Mouse (Mus musculus): ENCODE results near the gene Khdc1a. TPM values are rescaled to one million over a fixed set of nuclear protein-coding genes. Genes with fewer than 3 reads are reported as not detected.
"Not testable (repeated sequence)": the region's sequence is repeated elsewhere in the genome, so short reads cannot be mapped to it uniquely, and the experiment has no call there.

The Khdc1a gene
- polyA plus RNA-seq, 1 experiment from 2014 or later, result not detected

DNA sequence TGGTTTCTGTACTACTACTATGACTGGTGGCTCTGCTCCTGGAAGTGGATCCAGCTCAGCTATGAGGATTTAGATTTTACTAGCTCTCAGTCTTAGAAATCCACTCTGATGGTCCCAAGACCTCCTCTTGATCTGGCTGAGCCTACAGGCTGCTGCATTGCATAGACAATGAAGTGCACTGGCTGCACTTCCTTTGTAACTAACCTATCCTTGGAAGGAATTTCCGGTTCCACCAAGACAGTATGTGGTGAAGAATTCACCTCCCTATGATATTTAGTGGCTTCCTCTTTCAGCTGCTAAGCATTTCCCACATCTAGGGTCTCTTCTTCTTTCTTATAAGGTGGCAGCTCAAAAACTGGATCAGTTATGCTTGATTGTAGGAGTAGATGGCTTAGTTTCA, 24.8 kb upstream of the Khdc1a start:
- 90% methylated on average over 1 of the region's 1 CpGs for WGBS
- H3K9ac ChIP-seq, result no peak overlapping the region
- no peak overlapping the region for H3K4me2 ChIP-seq
- no peak overlapping the region for H3K27ac ChIP-seq
- no peaks in the 10 kb centered on the region for H3K36me3 ChIP-seq (ENCODE audit: poor library complexity, severe bottlenecking)
- no peak overlapping the region for H3K4me3 ChIP-seq
- H3K9me3 ChIP-seq (replicated peaks), result no peaks in the 10 kb centered on the region; the same call in 1 of the 2 replicates
- H3K27me3 ChIP-seq, result no peaks in the 10 kb centered on the region
- H3K4me1 ChIP-seq, result no peaks in the 10 kb centered on the region
- no peak for ATAC-seq

DNA sequence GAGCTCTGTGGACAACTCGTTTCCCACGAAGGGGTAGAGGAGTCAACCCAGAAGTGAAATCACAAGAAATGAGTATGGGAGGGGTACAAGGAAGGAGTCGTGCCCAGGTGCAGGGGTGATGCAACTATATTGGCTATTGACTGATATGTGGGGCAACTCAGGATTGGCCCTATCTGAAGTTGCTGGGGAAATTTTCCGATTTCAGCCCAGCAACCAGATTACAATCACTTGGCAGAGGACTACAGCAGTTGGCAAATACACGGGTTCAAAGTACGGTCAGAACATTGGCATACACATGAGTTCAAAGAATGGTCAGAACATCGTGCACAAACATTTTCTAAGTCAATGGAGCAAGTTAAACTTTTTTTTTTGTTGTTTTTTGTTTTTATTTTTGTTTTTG, 22.7 kb upstream of the Khdc1a start:
- 91% methylated on average over 7 of the region's 7 CpGs for WGBS
- no peak overlapping the region for H3K4me2 ChIP-seq
- no peak overlapping the region for H3K9ac ChIP-seq
- no peaks in the 10 kb centered on the region for H3K27me3 ChIP-seq
- H3K4me1 ChIP-seq, result no peaks in the 10 kb centered on the region
- no peak overlapping the region for H3K4me3 ChIP-seq
- no peak for ATAC-seq
- H3K27ac ChIP-seq, result no peak overlapping the region
- no peaks in the 10 kb centered on the region; the same call in 1 of the 2 replicates for H3K9me3 ChIP-seq (replicated peaks)
- H3K36me3 ChIP-seq (ENCODE audit: poor library complexity, severe bottlenecking), result no peaks in the 10 kb centered on the region

DNA sequence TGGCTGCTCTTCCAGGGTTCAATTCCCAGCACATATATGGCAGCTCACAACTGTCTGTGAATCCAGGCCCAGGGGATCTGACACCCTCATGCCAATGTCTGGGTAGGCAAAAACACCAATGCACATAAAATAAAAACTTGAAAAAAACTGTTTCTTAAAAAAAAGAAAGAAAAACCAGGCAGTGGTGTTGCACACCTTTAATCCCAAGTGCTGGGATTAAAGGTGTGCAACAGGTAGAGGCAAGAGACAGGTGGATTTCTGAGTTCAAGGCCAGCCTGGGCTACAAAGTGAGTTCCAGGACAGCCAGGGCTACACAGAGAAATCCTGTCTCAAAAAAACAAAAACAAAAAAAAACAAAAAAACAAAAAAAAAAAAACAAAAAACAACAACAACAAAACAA, 18.3 kb upstream of the Khdc1a start:
- not testable (repeated sequence) for H3K36me3 ChIP-seq (ENCODE audit: poor library complexity, severe bottlenecking); H3K9ac ChIP-seq; H3K27ac ChIP-seq; H3K27me3 ChIP-seq; H3K4me1 ChIP-seq; ATAC-seq; H3K4me3 ChIP-seq; H3K9me3 ChIP-seq (replicated peaks); H3K4me2 ChIP-seq

DNA sequence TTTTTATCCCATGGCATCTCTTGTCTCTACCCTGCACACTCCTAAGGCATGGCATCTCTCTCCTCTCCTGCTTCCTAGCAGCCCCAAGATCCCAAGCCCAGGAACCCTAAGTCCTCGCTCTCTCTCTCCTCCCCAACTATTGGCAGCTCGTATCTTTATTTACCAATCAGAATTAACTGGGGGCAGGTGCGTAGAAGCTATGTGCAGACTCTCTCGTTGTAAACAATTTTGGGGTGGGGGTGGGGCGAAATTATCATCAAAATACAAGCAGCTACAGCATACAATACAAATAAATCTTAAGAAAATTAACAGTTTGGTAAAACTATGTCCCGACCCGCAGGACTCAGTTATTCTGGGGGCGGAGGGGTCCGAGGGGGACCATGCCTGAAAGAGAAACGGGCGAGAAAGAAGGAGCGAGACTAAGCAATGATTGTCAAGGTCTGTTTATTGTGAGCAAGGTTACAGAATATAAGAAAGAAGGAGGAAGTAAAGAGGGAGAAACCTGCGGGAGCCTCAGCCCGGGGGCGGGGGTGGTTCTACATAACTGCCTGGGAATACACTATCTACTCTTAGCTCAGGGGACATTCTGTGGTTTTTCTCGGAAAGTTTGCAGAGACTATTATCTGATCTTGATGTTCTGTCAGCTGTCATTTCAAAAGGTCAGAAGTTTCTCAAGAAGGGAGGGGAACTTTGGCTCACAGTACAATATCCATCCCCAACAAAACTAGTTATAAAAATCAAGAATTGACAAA, 16.0 kb upstream of the Khdc1a start:
- no peak overlapping the region for H3K4me2 ChIP-seq
- ATAC-seq, result no peak
- no peak overlapping the region for H3K4me3 ChIP-seq
- no peaks in the 10 kb centered on the region for H3K36me3 ChIP-seq (ENCODE audit: poor library complexity, severe bottlenecking)
- no peak overlapping the region for H3K9ac ChIP-seq
- no peaks in the 10 kb centered on the region for H3K4me1 ChIP-seq
- H3K9me3 ChIP-seq (replicated peaks), result no peaks in the 10 kb centered on the region
- H3K27me3 ChIP-seq, result no peaks in the 10 kb centered on the region
- WGBS, result 87% methylated on average over 16 of the region's 16 CpGs
- H3K27ac ChIP-seq, result no peak overlapping the region

DNA sequence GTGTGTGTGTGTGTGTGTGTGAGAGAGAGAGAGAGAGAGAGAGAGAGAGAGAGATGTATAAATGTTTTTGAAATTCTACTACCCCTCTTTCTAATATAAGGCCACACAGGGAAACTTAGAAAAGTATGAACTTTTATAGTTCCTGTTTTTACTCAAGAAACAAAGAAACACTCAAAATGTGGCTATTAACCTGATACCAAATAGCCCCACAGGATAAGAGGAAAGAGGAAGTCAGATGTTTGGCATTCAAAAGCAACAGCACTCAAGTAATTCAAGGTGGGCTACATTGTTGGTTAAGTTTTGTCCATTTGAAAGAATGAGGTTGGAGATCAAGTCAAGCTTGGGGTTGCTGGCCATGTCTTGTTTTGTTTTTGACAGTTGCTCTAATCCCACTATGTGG, 13.6 kb upstream of the Khdc1a start:
- H3K36me3 ChIP-seq (ENCODE audit: poor library complexity, severe bottlenecking), result no peaks in the 10 kb centered on the region
- no peaks in the 10 kb centered on the region for H3K9me3 ChIP-seq (replicated peaks)

DNA sequence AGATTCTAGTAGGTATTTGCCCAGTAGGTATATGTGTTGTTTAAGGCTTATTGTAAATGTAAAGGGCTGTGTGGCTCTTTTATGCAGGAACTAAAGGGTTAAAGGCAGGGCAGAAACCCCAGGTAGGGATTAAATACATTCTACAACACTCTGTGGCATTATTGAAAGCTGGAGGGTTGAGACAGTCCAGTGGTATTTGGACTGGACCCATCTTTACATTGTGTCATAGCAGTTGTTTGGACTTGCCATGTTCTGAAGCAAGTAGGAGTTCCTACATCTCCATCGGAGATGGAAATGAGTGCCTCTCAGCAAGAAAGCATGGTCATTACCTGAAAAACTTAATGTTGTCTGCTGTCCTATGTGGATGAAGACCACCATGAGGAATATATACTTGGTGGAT, 8.7 kb upstream of the Khdc1a start:
- no peaks in the 10 kb centered on the region for H3K9me3 ChIP-seq (replicated peaks)
- no peak overlapping the region for H3K4me3 ChIP-seq
- H3K27ac ChIP-seq, result no peak overlapping the region
- ATAC-seq, result no peak
- H3K9ac ChIP-seq, result no peak overlapping the region
- H3K27me3 ChIP-seq, result no peaks in the 10 kb centered on the region
- H3K36me3 ChIP-seq (ENCODE audit: poor library complexity, severe bottlenecking), result no peaks in the 10 kb centered on the region
- H3K4me1 ChIP-seq, result no peaks in the 10 kb centered on the region
- H3K4me2 ChIP-seq, result no peak overlapping the region
- WGBS, result 95% methylated on average over 1 of the region's 1 CpGs

More for the DNA sequence above, 13.6 kb upstream of the Khdc1a start:
- no peaks in the 10 kb centered on the region for H3K4me1 ChIP-seq
- no peaks in the 10 kb centered on the region for H3K27me3 ChIP-seq
- no peak overlapping the region for H3K9ac ChIP-seq
- no peak overlapping the region for H3K4me3 ChIP-seq
- no peak overlapping the region for H3K27ac ChIP-seq
- no peak overlapping the region for H3K4me2 ChIP-seq
- no peak for ATAC-seq

DNA sequence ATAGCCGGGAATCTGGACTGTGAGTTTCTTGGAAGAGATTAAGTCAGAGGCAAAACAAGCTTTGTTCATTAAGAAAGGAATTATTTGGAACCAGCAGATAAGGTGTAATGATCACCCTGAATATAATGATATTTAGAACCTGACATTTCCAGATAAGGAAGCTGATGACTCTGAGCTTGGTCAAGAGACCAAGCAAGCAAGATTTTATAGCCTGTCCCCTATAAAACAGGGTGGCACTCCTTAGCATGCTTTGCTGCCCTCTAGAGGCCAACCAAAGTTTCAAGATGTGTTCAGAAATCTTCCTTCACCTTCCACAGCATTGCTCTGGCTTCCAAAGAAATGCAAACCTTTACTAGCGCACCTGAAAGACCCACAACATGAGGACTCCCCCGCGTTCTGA, 5.2 kb upstream of the Khdc1a start:
- Histone ChIP-seq H3K4me3 (no peak overlapping the region), H3K9me3 (replicated peaks) (no peaks in the 10 kb centered on the region), H3K36me3 (ENCODE audit: poor library complexity, severe bottlenecking) (no peaks in the 10 kb centered on the region), H3K4me1 (no peaks in the 10 kb centered on the region), H3K9ac (no peak overlapping the region), H3K27me3 (no peaks in the 10 kb centered on the region), H3K4me2 (no peak overlapping the region), H3K27ac (no peak overlapping the region)
- 62% methylated on average over 4 of the region's 4 CpGs for WGBS
- peak; percentile 53; the same call in 1 of the 2 replicates for ATAC-seq

DNA sequence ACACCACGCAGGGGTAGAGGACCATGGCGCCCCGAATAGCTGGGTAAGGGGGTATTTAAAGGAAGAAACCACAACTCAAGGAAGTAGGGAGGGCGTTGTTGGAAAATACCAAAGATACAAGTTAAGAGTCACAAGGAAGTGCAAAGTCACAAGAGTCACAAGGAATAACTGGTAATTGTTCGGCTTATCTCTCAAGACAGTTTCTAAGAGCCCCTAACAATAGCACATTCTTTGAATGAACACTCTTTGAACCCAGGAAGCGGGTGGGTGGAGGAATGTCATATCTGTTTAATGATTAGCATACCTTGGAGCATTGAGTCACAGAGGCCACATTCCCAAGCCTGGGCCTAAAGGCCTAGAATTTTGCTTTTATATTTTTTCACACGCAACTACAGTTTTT, 4.7 kb upstream of the Khdc1a start:
- H3K9me3 ChIP-seq (replicated peaks); H3K4me1 ChIP-seq; ATAC-seq; H3K4me3 ChIP-seq; H3K27ac ChIP-seq; H3K27me3 ChIP-seq; H3K4me2 ChIP-seq; H3K9ac ChIP-seq; H3K36me3 ChIP-seq (ENCODE audit: poor library complexity, severe bottlenecking): not testable (repeated sequence)
- 88% methylated on average over 7 of the region's 7 CpGs for WGBS

DNA sequence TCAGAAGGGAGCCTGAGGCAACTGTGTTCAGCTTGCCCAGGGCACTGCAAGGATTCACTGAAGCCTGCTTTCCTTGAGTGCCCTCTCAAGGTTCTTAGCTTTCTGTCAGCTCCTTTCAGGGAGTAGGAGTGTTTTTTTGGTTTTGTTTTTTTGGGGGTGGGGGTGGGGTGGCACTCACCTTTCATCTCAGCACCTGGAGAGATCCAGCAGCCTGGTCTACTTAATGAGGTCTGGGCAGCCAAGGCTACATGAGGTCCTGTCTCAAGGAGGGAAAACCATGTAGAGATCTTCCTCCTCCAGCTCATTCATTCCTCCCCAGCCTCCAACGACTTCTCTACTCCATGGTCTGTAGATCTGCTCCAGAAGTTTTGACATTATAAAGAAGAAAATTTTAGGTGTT, 18.6 kb downstream of the Khdc1a start, which contains the start of gene Khdc1c:
TSS of gene Khdc1c (plus strand) at position 301 of the 400 bp plus-strand sequence.
- ATAC-seq; H3K4me3 ChIP-seq; H3K4me1 ChIP-seq; H3K9ac ChIP-seq; H3K27me3 ChIP-seq; H3K4me2 ChIP-seq; H3K36me3 ChIP-seq (ENCODE audit: poor library complexity, severe bottlenecking); H3K9me3 ChIP-seq (replicated peaks); H3K27ac ChIP-seq: not testable (repeated sequence)
- WGBS, result 64% methylated on average over 1 of the region's 1 CpGs

DNA sequence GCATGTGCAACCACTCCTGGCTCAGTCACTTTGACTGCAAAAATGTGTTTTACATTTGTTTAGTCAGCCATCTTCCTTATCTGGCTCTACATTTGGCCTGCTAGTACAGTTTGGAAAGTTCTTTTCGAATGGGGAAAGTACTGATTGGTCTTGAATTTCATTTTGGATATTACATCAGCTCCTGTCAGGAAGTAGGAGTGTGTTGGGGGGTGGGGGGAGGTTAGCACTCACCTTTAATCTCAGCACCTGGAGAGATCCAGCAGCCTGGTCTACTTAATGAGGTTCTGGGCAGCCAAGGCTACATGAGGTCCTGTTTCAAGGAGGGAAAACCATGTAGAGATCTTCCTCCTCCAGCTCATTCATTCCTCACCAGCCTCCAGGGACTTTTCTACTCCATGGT, 33.8 kb downstream of the Khdc1a start, which contains the start of gene Khdc1b:
TSS of gene Khdc1b (plus strand) at position 301 of the 400 bp plus-strand sequence.
- WGBS, result 84% methylated on average over 1 of the region's 1 CpGs
- Histone ChIP-seq H3K4me3 (no peak within 1 kb of the TSS), H3K36me3 (ENCODE audit: poor library complexity, severe bottlenecking) (no peaks in the 10 kb centered on the region), H3K9me3 (replicated peaks) (no peaks in the 10 kb centered on the region), H3K27ac (no peak within 1 kb of the TSS), H3K27me3 (no peaks in the 10 kb centered on the region), H3K4me2 (no peak within 1 kb of the TSS), H3K9ac (no peak within 1 kb of the TSS), H3K4me1 (no peaks in the 10 kb centered on the region)
- ATAC-seq, result no peak

DNA sequence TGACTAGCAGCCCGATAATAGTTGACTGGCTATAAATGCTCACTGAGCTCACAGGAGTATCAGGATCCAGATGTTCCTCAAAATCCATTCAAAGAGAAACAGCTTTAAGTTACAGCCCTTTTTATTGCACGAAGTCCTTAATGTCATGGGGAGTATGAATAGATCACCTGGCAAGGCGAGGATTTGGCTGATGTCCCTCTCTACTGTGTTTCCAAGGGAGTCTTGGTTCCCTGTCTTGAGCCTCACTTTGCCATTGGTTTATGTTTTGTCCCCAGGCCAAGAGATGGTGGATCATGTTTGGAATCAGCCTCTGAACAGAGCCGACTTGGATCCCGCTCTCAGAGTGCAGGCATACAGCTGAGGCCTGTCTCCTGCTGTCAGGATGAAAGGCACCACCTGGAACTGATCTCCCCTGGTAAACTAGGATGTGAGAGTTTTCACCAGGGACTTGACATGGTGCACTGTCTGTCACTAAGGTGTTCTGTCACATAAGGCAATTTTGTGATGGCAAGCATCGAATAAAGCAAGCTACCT, 41.8 kb downstream of the Khdc1a start:
- WGBS, result 87% methylated on average over 6 of the region's 6 CpGs
- Histone ChIP-seq H3K9me3 (replicated peaks) (no peaks in the 10 kb centered on the region), H3K4me3 (no peak overlapping the region), H3K4me1 (no peaks in the 10 kb centered on the region), H3K27ac (no peak overlapping the region), H3K9ac (no peak overlapping the region), H3K36me3 (ENCODE audit: poor library complexity, severe bottlenecking) (no peaks in the 10 kb centered on the region), H3K4me2 (no peak overlapping the region), H3K27me3 (no peaks in the 10 kb centered on the region)
- no peak for ATAC-seq
